ENCODE assay signal across 24 mouse cellular contexts in genomic region chrX:138943905-138944304, GRCm38 (mm10). TPM values are rescaled to one million over a fixed set of nuclear protein-coding genes. Genes with fewer than 3 reads are reported as not detected.
"Had no signal": no experiment of that assay in that cellular context is flagged by ENCODE, and none has a peak within 500 bp of the region (broad histone marks: within the 10 kb centered on the region; RNA-seq: fewer than 3 reads in every experiment).

No protein-coding gene starts in this region.

- H3K4me3 ChIP-seq: lung, embryonic 15.5 days; megakaryocyte, embryonic 14.5 days; midbrain, embryonic 10.5 days; midbrain, embryonic 12.5 days; myocyte; neural tube, embryonic 13.5 days; neural tube, embryonic 15.5 days had no signal

- H3K36me3 ChIP-seq: lung, embryonic 15.5 days; midbrain, embryonic 10.5 days; midbrain, embryonic 12.5 days; neural tube, embryonic 13.5 days; neural tube, embryonic 15.5 days had no signal

- H3K27me3 ChIP-seq: lung, embryonic 15.5 days; megakaryocyte, embryonic 14.5 days; midbrain, embryonic 12.5 days; neural tube, embryonic 15.5 days had no signal

- DNase-seq: liver, postnatal 0 days; lung, adult 2 months; lung, postnatal 14 days; lung, postnatal 36 days; midbrain, embryonic 14.5 days; retina, postnatal 1 day; right cerebral cortex, adult 18-20 months; right cerebral cortex, postnatal 25 days; right cerebral cortex, postnatal 4 days; spleen, adult 18-20 months; thymus, adult 18-20 months; thymus, postnatal 14 days; thymus, postnatal 36 days had no signal

- ATAC-seq: liver, postnatal 0 days; lung, postnatal 0 days; midbrain, embryonic 16.5 days had no signal

- H3K9me3 ChIP-seq: lung, embryonic 15.5 days; megakaryocyte, embryonic 14.5 days; midbrain, embryonic 10.5 days; midbrain, embryonic 12.5 days; neural tube, embryonic 13.5 days; neural tube, embryonic 15.5 days had no signal

- H3K27ac ChIP-seq: lung, embryonic 15.5 days; macrophage; midbrain, embryonic 10.5 days; midbrain, embryonic 12.5 days; neural tube, embryonic 13.5 days; neural tube, embryonic 15.5 days had no signal

- H3K4me1 ChIP-seq: lung, embryonic 15.5 days; megakaryocyte, embryonic 14.5 days; midbrain, embryonic 10.5 days; midbrain, embryonic 12.5 days; neural tube, embryonic 13.5 days; neural tube, embryonic 15.5 days had no signal

- H3K4me2 ChIP-seq: lung, embryonic 15.5 days; midbrain, embryonic 12.5 days; neural tube, embryonic 13.5 days; neural tube, embryonic 15.5 days had no signal

- H3K9ac ChIP-seq: liver, postnatal 0 days; lung, embryonic 15.5 days; midbrain, embryonic 12.5 days; neural tube, embryonic 13.5 days; neural tube, embryonic 15.5 days had no signal

RNA-seq across cellular contexts. Expression of gene Nrk, which starts 29.7 kb away (rescaled TPM):
- polyA plus RNA-seq: macrophage; small intestine, adult 2 months had no signal
